Mouse (Mus musculus) midbrain, postnatal 0 days (tissue): ENCODE results near the gene Zfp36l2. TPM values are rescaled to one million over a fixed set of nuclear protein-coding genes. Genes with fewer than 3 reads are reported as not detected.
"Not testable (repeated sequence)": the region's sequence is repeated elsewhere in the genome, so short reads cannot be mapped to it uniquely, and the experiment has no call there.

ENCODE experiments used
- ATAC-seq: fragments of 200-750 bp; cut with Nextera tagmentation; 2 replicates; pipeline ENCODE4 v1.8.0; 2017; ENCODE audit warnings: moderate number of reproducible peaks, mild to moderate bottlenecking, moderate TSS enrichment, moderate library complexity; ENCODE audit not compliant: low FRiP score
- DNase-seq: peaks from one replicate; pipeline ENCODE4 v3.0.0-alpha.2; 2015; ENCODE audit warnings: low spot score
- H3K27ac ChIP-seq: fragments of 300-500 bp; sonication (generic); 2 replicates; pipeline ENCODE4 v1.5.1; 2014; ENCODE audit warnings: low read depth, mild to moderate bottlenecking, low read length, mixed read lengths
- H3K27me3 ChIP-seq: fragments of 300-500 bp; sonication (generic); 2 replicates; pipeline ENCODE4 v1.6.1; 2014; ENCODE audit warnings: low read length, control low read depth, mixed read lengths; ENCODE audit not compliant: insufficient read depth
- H3K36me3 ChIP-seq: fragments of 300-500 bp; sonication (generic); 2 replicates; pipeline ENCODE4 v1.6.1; 2014; ENCODE audit warnings: low read length, control low read depth, mixed read lengths; ENCODE audit not compliant: insufficient read depth
- H3K4me1 ChIP-seq: fragments of 300-500 bp; sonication (generic); 2 replicates; pipeline ENCODE4 v1.6.1; 2014; ENCODE audit warnings: mild to moderate bottlenecking, control low read depth, antibody characterized with exemption, low read length, mixed read lengths; ENCODE audit not compliant: insufficient read depth
- H3K4me2 ChIP-seq: fragments of 300-500 bp; sonication (generic); 2 replicates; pipeline ENCODE4 v1.6.1; 2014; ENCODE audit warnings: low read depth, mild to moderate bottlenecking, low read length, mixed read lengths; ENCODE audit not compliant: poor library complexity, severe bottlenecking
- H3K4me3 ChIP-seq: fragments of 300-500 bp; sonication (generic); 2 replicates; pipeline ENCODE4 v1.5.1; 2014; ENCODE audit warnings: low read depth, mild to moderate bottlenecking, low read length, moderate library complexity
- H3K9ac ChIP-seq: fragments of 300-500 bp; sonication (generic); replicated peaks from 2 replicates; pipeline ENCODE4 v1.6.1; 2014; ENCODE audit warnings: mild to moderate bottlenecking, low read length, moderate library complexity, mixed read lengths; ENCODE audit not compliant: poor library complexity, severe bottlenecking
- H3K9me3 ChIP-seq: fragments of 300-500 bp; sonication (generic); 2 replicates; pipeline ENCODE4 v1.6.1; 2016; ENCODE audit warnings: low read length, control low read depth
- CTCF ChIP-seq: IDR thresholded peaks from 2 replicates; pipeline ENCODE4 v1.5.1; 2016; ENCODE audit warnings: antibody characterized with exemption, mild to moderate bottlenecking
- WGBS: fragments of 180-500 bp; shearing (Covaris S2); extraction: QIAGEN DNeasy Blood & Tissue Kit; methylation state at CpG from one replicate; pipeline ENCODE4 v1.1.7; 2014; 5-methylcytosine and 5-hydroxymethylcytosine counted together
- polyA plus RNA-seq: library from polyadenylated mRNA; unstranded; fragments of >200 nt; fragmentation: Nextera tagmentation; extraction: Ambion mirVana; gene quantifications from 2 replicates; pipeline ENCODE4 v1.2.1, GENCODE M21; 2015
- total RNA-seq: library from RNA; depleted of rRNA; stranded (reverse); fragments of >200 nt; gene quantifications from 2 replicates; pipeline ENCODE4 v1.2.3, GENCODE M21; 2014; rRNA removed

Zfp36l2 gene
- 12.9 and 17.7 TPM in 2 replicates for total RNA-seq
- polyA plus RNA-seq, result 5.1 and 5.9 TPM in 2 replicates

DNA sequence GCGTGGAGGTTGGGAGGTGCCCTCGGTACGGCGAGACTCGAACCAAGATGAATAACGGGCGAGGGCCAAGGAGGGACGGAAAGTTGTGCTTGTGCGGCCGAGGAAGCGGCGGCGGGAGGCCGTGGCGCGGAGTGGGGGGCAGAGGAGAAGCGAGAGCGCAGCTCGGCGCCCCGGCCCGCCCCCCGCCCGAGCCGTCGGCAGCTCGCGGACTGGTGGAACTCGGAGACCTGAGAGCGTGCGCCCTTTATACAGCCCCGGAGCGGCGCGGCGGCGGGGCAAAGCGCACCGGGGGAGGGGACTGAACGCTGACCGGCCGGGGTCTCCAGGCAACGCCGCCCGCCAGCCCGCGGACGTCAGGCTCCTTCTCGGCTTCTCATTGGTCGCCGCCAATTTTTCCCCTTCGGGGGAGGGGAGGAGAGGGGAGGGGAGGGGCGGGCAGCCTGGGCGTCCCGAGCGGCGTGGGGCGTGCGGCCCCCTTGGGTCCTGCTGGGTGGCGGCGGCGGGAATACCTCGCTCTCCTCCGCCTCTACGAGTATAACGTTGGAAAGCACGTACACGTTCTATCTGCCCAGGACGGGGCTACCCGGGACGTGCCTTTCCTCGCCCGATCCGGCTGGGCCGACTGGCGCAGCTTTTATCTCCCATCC lies at the start of gene Zfp36l2:
TSS of gene Zfp36l2 (minus strand) at position 221 of the 647 bp plus-strand sequence.
- peak; percentile 83 for ATAC-seq
- peaks cover 6% of the 10 kb centered on the region; the same call in 1 of the 2 replicates for H3K27me3 ChIP-seq
- under 1% methylated on average over 53 of the region's 76 CpGs for WGBS

DNA sequence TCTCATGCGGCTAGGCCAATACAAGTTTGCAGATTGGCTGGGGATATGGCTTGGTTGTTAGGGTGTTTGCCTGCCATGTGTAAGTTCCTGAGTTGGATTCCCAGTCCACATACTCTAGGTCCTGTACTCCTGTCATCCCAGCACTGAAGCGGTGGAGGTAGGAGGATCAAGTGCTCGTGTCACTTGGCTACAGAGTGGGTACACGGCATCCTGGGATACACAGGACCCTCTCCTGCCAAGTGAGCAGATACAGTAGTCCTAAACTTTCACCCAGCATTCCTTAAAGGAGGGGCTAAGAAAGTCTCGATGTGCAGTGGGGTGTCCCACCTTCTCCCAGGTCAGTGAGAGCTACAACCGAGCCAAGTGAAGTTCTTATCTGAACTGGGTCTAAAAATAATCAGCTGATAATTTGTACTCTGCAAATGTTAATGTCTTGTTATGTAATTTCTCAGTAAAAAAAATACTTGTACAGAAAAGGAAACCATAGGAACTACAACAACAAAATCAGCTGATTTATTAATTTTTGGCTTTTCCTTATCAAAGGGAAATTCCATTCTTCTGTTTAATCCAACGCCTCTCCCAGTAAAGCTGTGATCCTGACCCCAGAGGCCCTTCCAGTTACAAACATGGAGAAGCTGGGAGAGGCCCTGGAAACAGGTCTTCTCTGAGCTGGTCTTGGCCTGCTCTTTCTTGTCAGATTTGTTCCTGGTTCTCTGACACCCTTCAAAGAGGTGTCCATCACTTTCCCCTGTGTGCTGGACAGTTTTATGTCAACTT lies 49.2 kb upstream of the Zfp36l2 start:
- Histone ChIP-seq H3K4me2 (no peak overlapping the region), H3K4me3 (no peak overlapping the region), H3K27me3 (no peaks in the 10 kb centered on the region), H3K36me3 (no peaks in the 10 kb centered on the region), H3K9ac (no peak overlapping the region), H3K27ac (no peak overlapping the region), H3K9me3 (no peaks in the 10 kb centered on the region), H3K4me1 (no peaks in the 10 kb centered on the region)
- DNase-seq (no peak), ATAC-seq (no peak)
- no peak for TF ChIP-seq CTCF
- WGBS, result 90% methylated on average over 7 of the region's 7 CpGs

More for the DNA sequence above, at the start of gene Zfp36l2:
- H3K27ac ChIP-seq, result peak within 1 kb of the TSS; percentile 67
- no peaks in the 10 kb centered on the region for H3K4me1 ChIP-seq
- no peaks in the 10 kb centered on the region; the same call in none of the 2 replicates for H3K36me3 ChIP-seq
- peak; percentile 92 for DNase-seq
- TF ChIP-seq CTCF, result no peak
- H3K4me3 ChIP-seq, result peak within 1 kb of the TSS; percentile 45
- peak within 1 kb of the TSS; percentile 57 for H3K9ac ChIP-seq
- no peaks in the 10 kb centered on the region for H3K9me3 ChIP-seq
- peak within 1 kb of the TSS; percentile 88 for H3K4me2 ChIP-seq

DNA sequence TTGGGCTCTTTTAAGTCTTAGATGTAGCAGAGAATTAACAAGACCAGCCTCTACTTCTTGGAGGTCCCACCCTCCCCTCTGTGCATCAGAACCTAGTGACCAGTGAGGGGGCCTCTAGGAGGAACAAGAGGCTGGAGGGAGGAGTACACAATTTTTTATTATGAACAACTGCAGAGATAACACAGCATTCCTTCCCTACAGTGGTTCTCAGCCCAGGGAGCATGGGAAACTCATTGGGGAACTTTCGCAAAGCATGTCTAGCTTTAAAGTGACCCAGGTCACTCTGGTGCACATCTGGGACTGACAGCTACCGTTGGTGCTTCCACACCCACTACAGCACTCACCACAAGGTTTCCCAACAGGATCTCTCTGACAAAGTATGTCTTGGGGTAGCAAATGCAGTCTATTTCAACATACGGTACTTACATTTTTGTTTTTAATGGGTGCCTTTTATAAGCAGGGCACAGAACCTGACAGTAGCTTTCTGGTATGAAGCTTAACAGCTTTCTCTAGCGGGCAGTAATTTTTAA lies 47.7 kb upstream of the Zfp36l2 start:
- H3K4me1 ChIP-seq, result no peaks in the 10 kb centered on the region
- H3K36me3 ChIP-seq, result no peaks in the 10 kb centered on the region
- no peak overlapping the region for H3K27ac ChIP-seq
- H3K27me3 ChIP-seq, result no peaks in the 10 kb centered on the region
- no peak for TF ChIP-seq CTCF
- no peak overlapping the region for H3K4me2 ChIP-seq
- H3K4me3 ChIP-seq, result no peak overlapping the region
- 89% methylated on average over 4 of the region's 4 CpGs for WGBS
- ATAC-seq (no peak), DNase-seq (no peak)
- no peak overlapping the region for H3K9ac ChIP-seq
- no peaks in the 10 kb centered on the region for H3K9me3 ChIP-seq

DNA sequence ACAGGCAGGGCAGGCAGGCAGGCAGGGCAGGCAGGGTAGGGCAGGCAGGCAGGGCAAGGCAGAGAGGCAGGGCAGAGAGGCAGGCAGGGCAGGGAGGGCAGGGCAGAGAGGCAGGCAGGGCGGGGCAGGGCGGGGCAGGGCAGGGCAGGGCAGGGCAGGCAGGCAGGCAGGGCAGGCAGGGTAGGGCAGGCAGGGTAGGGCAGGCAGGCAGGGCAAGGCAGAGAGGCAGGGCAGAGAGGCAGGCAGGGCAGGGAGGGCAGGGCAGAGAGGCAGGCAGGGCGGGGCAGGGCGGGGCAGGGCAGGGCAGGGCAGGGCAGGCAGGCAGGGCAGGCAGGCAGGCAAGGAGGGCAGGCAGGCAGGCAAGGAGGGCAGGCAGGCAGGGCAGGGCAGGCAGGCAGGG lies 47.0 kb upstream of the Zfp36l2 start:
- not testable (repeated sequence) for H3K4me3 ChIP-seq, H3K4me2 ChIP-seq, H3K36me3 ChIP-seq, H3K27ac ChIP-seq, DNase-seq, H3K27me3 ChIP-seq, H3K9me3 ChIP-seq, H3K4me1 ChIP-seq, ATAC-seq, H3K9ac ChIP-seq
- 100% methylated on average over 1 of the region's 4 CpGs for WGBS

DNA sequence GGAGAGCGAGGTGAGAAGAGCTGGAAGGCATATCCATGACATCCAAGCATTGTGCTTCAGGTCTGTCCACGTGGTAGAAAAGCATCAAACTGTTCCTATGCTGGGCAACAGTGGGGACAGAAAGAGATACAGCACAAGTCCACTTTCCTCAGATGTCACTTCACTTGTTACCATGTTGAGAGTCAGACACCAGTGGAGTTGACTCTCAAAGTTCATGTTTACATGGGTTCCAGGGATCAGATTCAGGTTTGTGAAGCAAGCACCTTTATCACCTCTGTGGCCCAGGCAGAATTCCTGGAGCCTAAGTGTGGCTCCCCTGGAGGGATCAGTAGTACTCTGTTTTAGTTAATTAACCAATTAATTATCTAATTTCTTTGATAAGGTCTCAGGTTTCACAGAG lies 46.0 kb upstream of the Zfp36l2 start:
- no peaks in the 10 kb centered on the region for H3K4me1 ChIP-seq
- peaks cover 7% of the 10 kb centered on the region; the same call in 1 of the 2 replicates for H3K36me3 ChIP-seq
- no peak for ATAC-seq
- H3K9me3 ChIP-seq, result no peaks in the 10 kb centered on the region
- no peaks in the 10 kb centered on the region for H3K27me3 ChIP-seq
- 91% methylated on average over 2 of the region's 2 CpGs for WGBS
- no peak overlapping the region for H3K27ac ChIP-seq
- no peak for DNase-seq
- no peak overlapping the region for H3K4me3 ChIP-seq
- TF ChIP-seq CTCF, result no peak
- H3K9ac ChIP-seq, result no peak overlapping the region
- no peak overlapping the region for H3K4me2 ChIP-seq

DNA sequence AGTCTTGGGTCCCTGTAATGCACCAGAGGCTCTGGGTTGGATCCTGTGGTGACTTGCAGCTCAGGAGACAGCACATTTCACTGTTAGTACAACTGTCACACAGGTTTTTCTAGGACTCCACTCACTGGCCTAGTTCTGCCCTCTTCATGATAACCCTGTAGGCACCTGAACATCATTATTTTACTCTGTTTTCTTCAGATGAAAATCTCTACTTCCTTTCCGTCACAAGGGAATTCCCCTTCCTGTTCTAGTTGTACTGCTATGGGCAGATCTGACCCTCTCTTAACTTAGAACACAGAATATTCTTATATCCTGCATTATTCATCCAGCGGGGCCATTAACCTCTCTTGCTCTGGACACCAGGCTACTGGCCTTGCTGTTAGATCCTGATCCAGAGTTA lies 43.6 kb upstream of the Zfp36l2 start:
- H3K9ac ChIP-seq, result no peak overlapping the region
- no peak overlapping the region for H3K4me2 ChIP-seq
- H3K27ac ChIP-seq, result no peak overlapping the region
- 91% methylated on average over 2 of the region's 2 CpGs for WGBS
- no peaks in the 10 kb centered on the region for H3K9me3 ChIP-seq
- H3K4me3 ChIP-seq, result no peak overlapping the region
- H3K27me3 ChIP-seq, result no peaks in the 10 kb centered on the region
- H3K36me3 ChIP-seq, result peaks cover 15% of the 10 kb centered on the region; the same call in 1 of the 2 replicates
- DNase-seq, result no peak
- no peaks in the 10 kb centered on the region for H3K4me1 ChIP-seq
- ATAC-seq, result no peak
- TF ChIP-seq CTCF, result no peak
